Mouse (Mus musculus) cerebellum, postnatal 14 days (tissue): ENCODE results near the gene Asb4.

Source experiments
- DNase-seq, 2 experiments: peaks; one replicate each; pipeline ENCODE4 v3.0.0; 2021; ENCODE audit warnings: mixed read lengths in 2 of 2

The Asb4 gene

GRCm38 (mm10) chr6:5447546-5447945 lies 64.4 kb downstream of the Asb4 start:
- DNase-seq, result no peak

GRCm38 (mm10) chr6:5448396-5448795 lies 65.2 kb downstream of the Asb4 start:
- no peak for DNase-seq

GRCm38 (mm10) chr6:5449878-5450277 lies 66.7 kb downstream of the Asb4 start:
- DNase-seq, result no peak

- no peak for DNase-seq
Measured at GRCm38 (mm10) chr6:5455836-5456235, 72.7 kb downstream of the Asb4 start.

GRCm38 (mm10) chr6:5470480-5471318 lies 87.5 kb downstream of the Asb4 start:
- DNase-seq, result no peak

- no peak for DNase-seq
Measured at GRCm38 (mm10) chr6:5472692-5473091, 89.5 kb downstream of the Asb4 start.

- DNase-seq, result no peak
Measured at GRCm38 (mm10) chr6:5474021-5474420, 90.8 kb downstream of the Asb4 start.

- DNase-seq, result no peak
Measured at GRCm38 (mm10) chr6:5481066-5481465, 97.9 kb downstream of the Asb4 start.

- no peak for DNase-seq
Measured at GRCm38 (mm10) chr6:5482270-5482783, 99.1 kb downstream of the Asb4 start.
